8 mouse cellular contexts compared by ENCODE assay signal in genomic region chr11:52002842-52003504, GRCm38 (mm10). TPM values are rescaled to one million over a fixed set of nuclear protein-coding genes. Genes with fewer than 3 reads are reported as not detected.
DNase-seq lines count a peak whose midpoint lies in the region; ATAC-seq and TF ChIP-seq lines count a peak whose summit lies in the region.

No protein-coding gene starts in this region.

- peak; percentile 11 for DNase-seq in lung, embryonic 14.5 days
- no peak for DNase-seq in lung, adult 18-20 months
- no peak for DNase-seq in MN1 (ENCODE audit: low spot score)
- DNase-seq in adrenal gland, adult (ENCODE audit: inconsistent age in 2 of 2, low spot score in 1 of 2) = no peak
- no peak for DNase-seq in layer of hippocampus, postnatal 10 days (ENCODE audit: low spot score in 2 of 2)

- 71% methylated on average over 13 of the region's 13 CpGs for WGBS in lung, embryonic 14.5 days
- 80% methylated on average over 13 of the region's 13 CpGs for WGBS in embryonic facial prominence, embryonic 12.5 days
- 65% methylated on average over 13 of the region's 13 CpGs for WGBS in intestine, postnatal 0 days
- 80% methylated on average over 13 of the region's 13 CpGs for WGBS in neural tube, embryonic 13.5 days

- peak; percentile 18; the same call in 1 of the 2 replicates for TF ChIP-seq CTCF in lung, embryonic 14.5 days (IDR thresholded peaks at IDR 0.05; ENCODE audit: low read depth)
- no peak; the same call in 1 of the 2 replicates for TF ChIP-seq CTCF in intestine, postnatal 0 days (IDR thresholded peaks at IDR 0.05; ENCODE audit: low read depth)

- H3K4me2 ChIP-seq in lung, embryonic 14.5 days = peak overlapping the region; percentile 75
- peak overlapping the region; percentile 61 for H3K4me2 ChIP-seq in embryonic facial prominence, embryonic 12.5 days (replicated peaks)
- H3K4me2 ChIP-seq in intestine, postnatal 0 days (replicated peaks; ENCODE audit: low read depth) = peak overlapping the region; percentile 77
- peak overlapping the region; percentile 78 for H3K4me2 ChIP-seq in neural tube, embryonic 13.5 days

- H3K9ac ChIP-seq in lung, embryonic 14.5 days = peak overlapping the region; percentile 72
- peak overlapping the region; percentile 82; the same call in 1 of the 2 replicates for H3K9ac ChIP-seq in embryonic facial prominence, embryonic 12.5 days
- H3K9ac ChIP-seq in intestine, postnatal 0 days (ENCODE audit: low read depth, low read length) = 0 out of 2 replicates have a peak overlapping the region, but pooled peaks have one; percentile 85
- peak overlapping the region; percentile 93 for H3K9ac ChIP-seq in neural tube, embryonic 13.5 days

- H3K27me3 ChIP-seq in lung, embryonic 14.5 days (ENCODE audit: insufficient read depth, low read length) = no peaks in the 10 kb centered on the region
- no peaks in the 10 kb centered on the region for H3K27me3 ChIP-seq in embryonic facial prominence, embryonic 12.5 days
- H3K27me3 ChIP-seq in intestine, postnatal 0 days (replicated peaks; ENCODE audit: control insufficient read depth, insufficient read depth, low read length) = no peaks in the 10 kb centered on the region
- H3K27me3 ChIP-seq in neural tube, embryonic 13.5 days = no peaks in the 10 kb centered on the region

- peaks cover 17% of the 10 kb centered on the region for H3K4me1 ChIP-seq in lung, embryonic 14.5 days (ENCODE audit: insufficient read depth)
- H3K4me1 ChIP-seq in embryonic facial prominence, embryonic 12.5 days = peaks cover 21% of the 10 kb centered on the region; the same call in 1 of the 2 replicates
- H3K4me1 ChIP-seq in intestine, postnatal 0 days (replicated peaks; ENCODE audit: control insufficient read depth, insufficient read depth, low read length) = no peaks in the 10 kb centered on the region
- peaks cover 46% of the 10 kb centered on the region for H3K4me1 ChIP-seq in neural tube, embryonic 13.5 days (replicated peaks)

- 0 out of 2 replicates have a peak, but pooled peaks cover 5% of the 10 kb centered on the region for H3K36me3 ChIP-seq in lung, embryonic 14.5 days (ENCODE audit: insufficient read depth)
- H3K36me3 ChIP-seq in embryonic facial prominence, embryonic 12.5 days = no peaks in the 10 kb centered on the region
- no peaks in the 10 kb centered on the region for H3K36me3 ChIP-seq in intestine, postnatal 0 days (ENCODE audit: control insufficient read depth, insufficient read depth)
- peaks cover 4% of the 10 kb centered on the region; the same call in 1 of the 2 replicates for H3K36me3 ChIP-seq in neural tube, embryonic 13.5 days

- peak overlapping the region; percentile 93 for H3K27ac ChIP-seq in lung, embryonic 14.5 days (ENCODE audit: low read depth)
- H3K27ac ChIP-seq in embryonic facial prominence, embryonic 12.5 days = peak overlapping the region; percentile 93
- H3K27ac ChIP-seq in intestine, postnatal 0 days (ENCODE audit: low read depth, low read length) = peak overlapping the region; percentile 93
- peak overlapping the region; percentile 94 for H3K27ac ChIP-seq in neural tube, embryonic 13.5 days (replicated peaks)

- ATAC-seq in lung, embryonic 14.5 days (ENCODE audit: insufficient read depth) = no peak
- no peak for ATAC-seq in embryonic facial prominence, embryonic 12.5 days (ENCODE audit: insufficient number of reproducible peaks, insufficient read depth, low FRiP score, low TSS enrichment)
- ATAC-seq in intestine, postnatal 0 days = no peak
- ATAC-seq in neural tube, embryonic 13.5 days (ENCODE audit: low read depth) = no peak

- H3K9me3 ChIP-seq in lung, embryonic 14.5 days (ENCODE audit: low read depth, low read length) = no peaks in the 10 kb centered on the region
- H3K9me3 ChIP-seq in embryonic facial prominence, embryonic 12.5 days = no peaks in the 10 kb centered on the region
- H3K9me3 ChIP-seq in intestine, postnatal 0 days (ENCODE audit: control insufficient read depth) = no peaks in the 10 kb centered on the region
- no peaks in the 10 kb centered on the region for H3K9me3 ChIP-seq in neural tube, embryonic 13.5 days

- H3K4me3 ChIP-seq in lung, embryonic 14.5 days (ENCODE audit: low read depth, low read length) = peak overlapping the region; percentile 67
- H3K4me3 ChIP-seq in embryonic facial prominence, embryonic 12.5 days = peak overlapping the region; percentile 78
- peak overlapping the region; percentile 81 for H3K4me3 ChIP-seq in intestine, postnatal 0 days (ENCODE audit: low read depth, low read length)
- peak overlapping the region; percentile 86 for H3K4me3 ChIP-seq in neural tube, embryonic 13.5 days

RNA-seq across cellular contexts. Expression of gene Cdkl3, which starts 1.0 kb away (rescaled TPM):
- polyA plus RNA-seq in lung, embryonic 14.5 days (2014; fragmentation: Nextera tagmentation; extraction: Ambion mirVana) = 8.5 and 9.4 TPM in 2 replicates
- polyA plus RNA-seq in embryonic facial prominence, embryonic 12.5 days (2016; fragmentation: Nextera tagmentation; extraction: Ambion mirVana) = 13.4 TPM in 2 replicates
- 4.6 and 5.0 TPM in 2 replicates for polyA plus RNA-seq in intestine, postnatal 0 days (2015; fragmentation: Nextera tagmentation; extraction: Ambion mirVana)
- 23.7 and 24.2 TPM in 2 replicates for polyA plus RNA-seq in neural tube, embryonic 13.5 days (2015; fragmentation: Nextera tagmentation; extraction: Ambion mirVana)
- total RNA-seq in layer of hippocampus, postnatal 10 days (2021) = 10 to 100 TPM; 18.8 to 23.4 TPM

RNA-seq across cellular contexts. Expression of gene Ube2b, which starts 2.4 kb away (rescaled TPM):
- polyA plus RNA-seq in lung, embryonic 14.5 days (2014; fragmentation: Nextera tagmentation; extraction: Ambion mirVana) = 126 and 128 TPM in 2 replicates
- polyA plus RNA-seq in embryonic facial prominence, embryonic 12.5 days (2016; fragmentation: Nextera tagmentation; extraction: Ambion mirVana) = 228 and 235 TPM in 2 replicates
- 212 and 223 TPM in 2 replicates for polyA plus RNA-seq in intestine, postnatal 0 days (2015; fragmentation: Nextera tagmentation; extraction: Ambion mirVana)
- 265 and 279 TPM in 2 replicates for polyA plus RNA-seq in neural tube, embryonic 13.5 days (2015; fragmentation: Nextera tagmentation; extraction: Ambion mirVana)
- 100 to 1,000 TPM; 153 to 159 TPM for total RNA-seq in layer of hippocampus, postnatal 10 days (2021)

RNA-seq across cellular contexts. Expression of gene Cdkn2aipnl, which starts 35.5 kb away (rescaled TPM):
- polyA plus RNA-seq in lung, embryonic 14.5 days (2014; fragmentation: Nextera tagmentation; extraction: Ambion mirVana) = 107 and 109 TPM in 2 replicates
- polyA plus RNA-seq in embryonic facial prominence, embryonic 12.5 days (2016; fragmentation: Nextera tagmentation; extraction: Ambion mirVana) = 104 and 110 TPM in 2 replicates
- polyA plus RNA-seq in intestine, postnatal 0 days (2015; fragmentation: Nextera tagmentation; extraction: Ambion mirVana) = 49.0 and 49.8 TPM in 2 replicates
- 115 and 116 TPM in 2 replicates for polyA plus RNA-seq in neural tube, embryonic 13.5 days (2015; fragmentation: Nextera tagmentation; extraction: Ambion mirVana)
- 10 to 100 TPM; 37.4 to 37.8 TPM for total RNA-seq in layer of hippocampus, postnatal 10 days (2021)
